Mouse (Mus musculus) telencephalon, adult 2 months (tissue): ENCODE results near the gene Ptges2.
A peak's percentile ranks its signal among the peaks of the same experiment; 100 is the strongest.
"Not testable (repeated sequence)": the region's sequence is repeated elsewhere in the genome, so short reads cannot be mapped to it uniquely, and the experiment has no call there.

Source experiments
- DNase-seq: peaks from one replicate; pipeline ENCODE4 v3.0.0-alpha.2; 2011; ENCODE audit warnings: low read depth, low spot score

The Ptges2 gene

GRCm38 (mm10) chr2:32395484-32395945 lies at the start of gene Ptges2:
Gene Ptges2 (plus strand): TSS chr2:32395896.
- peak; percentile 95 for DNase-seq

- no peak for DNase-seq
Measured at GRCm38 (mm10) chr2:32347019-32347418, 48.7 kb upstream of the Ptges2 start.

GRCm38 (mm10) chr2:32348311-32348710 lies 47.4 kb upstream of the Ptges2 start:
- no peak for DNase-seq

- no peak for DNase-seq
Measured at GRCm38 (mm10) chr2:32349625-32350255, 46.0 kb upstream of the Ptges2 start.

GRCm38 (mm10) chr2:32350471-32351051 lies 45.1 kb upstream of the Ptges2 start:
- DNase-seq, result no peak

- no peak for DNase-seq
Measured at GRCm38 (mm10) chr2:32351471-32351961, 44.2 kb upstream of the Ptges2 start.

GRCm38 (mm10) chr2:32352151-32353006 lies 43.3 kb upstream of the Ptges2 start, which contains the start of gene Ciz1:
Gene Ciz1 (plus strand): TSS chr2:32352327.
- no peak for DNase-seq

GRCm38 (mm10) chr2:32353007-32353542 lies 42.6 kb upstream of the Ptges2 start, which contains the start of gene Dnm1:
Gene Dnm1 (minus strand): TSS chr2:32353338.
- DNase-seq, result no peak

GRCm38 (mm10) chr2:32353836-32354235 lies 41.9 kb upstream of the Ptges2 start:
- no peak for DNase-seq

GRCm38 (mm10) chr2:32354336-32354895 lies 41.3 kb upstream of the Ptges2 start:
- DNase-seq, result no peak

GRCm38 (mm10) chr2:32356216-32356615 lies 39.5 kb upstream of the Ptges2 start:
- DNase-seq, result no peak

- no peak for DNase-seq
Measured at GRCm38 (mm10) chr2:32357710-32358109, 38.0 kb upstream of the Ptges2 start.

GRCm38 (mm10) chr2:32358381-32358780 lies 37.3 kb upstream of the Ptges2 start:
- no peak for DNase-seq

GRCm38 (mm10) chr2:32360741-32361140 lies 35.0 kb upstream of the Ptges2 start:
- peak; percentile 96 for DNase-seq

GRCm38 (mm10) chr2:32361437-32361836 lies 34.3 kb upstream of the Ptges2 start:
- DNase-seq, result no peak

GRCm38 (mm10) chr2:32362274-32362673 lies 33.4 kb upstream of the Ptges2 start:
- not testable (repeated sequence) for DNase-seq

GRCm38 (mm10) chr2:32362817-32363340 lies 32.8 kb upstream of the Ptges2 start:
- DNase-seq, result peak; percentile 82

GRCm38 (mm10) chr2:32363376-32364106 lies 32.2 kb upstream of the Ptges2 start:
- DNase-seq, result no peak

GRCm38 (mm10) chr2:32364121-32364520 lies 31.6 kb upstream of the Ptges2 start:
- no peak for DNase-seq

- no peak for DNase-seq
Measured at GRCm38 (mm10) chr2:32367315-32367714, 28.4 kb upstream of the Ptges2 start.

GRCm38 (mm10) chr2:32374191-32374590 lies 21.5 kb upstream of the Ptges2 start:
- DNase-seq, result no peak
